Mouse (Mus musculus) limb, embryonic 12.5 days (tissue): Measurements from ENCODE around the gene Pcyox1. TPM values are rescaled to one million over a fixed set of nuclear protein-coding genes. Genes with fewer than 3 reads are reported as not detected.
A peak's percentile ranks its signal among the peaks of the same experiment; 100 is the strongest.

ENCODE experiments used
- ATAC-seq: fragments of 200-750 bp; cut with Nextera tagmentation; 2 replicates; pipeline ENCODE4 v1.8.0; 2017; ENCODE audit warnings: low read depth, moderate TSS enrichment; ENCODE audit not compliant: insufficient number of reproducible peaks, insufficient read depth, low FRiP score, low TSS enrichment
- H3K27ac ChIP-seq: fragments of 300-500 bp; sonication (generic); 2 replicates; pipeline ENCODE4 v1.5.1; 2016; ENCODE audit warnings: mild to moderate bottlenecking, moderate library complexity
- H3K27me3 ChIP-seq: fragments of 300-500 bp; sonication (generic); 2 replicates; pipeline ENCODE4 v1.6.1; 2016; ENCODE audit warnings: mild to moderate bottlenecking, moderate library complexity
- H3K36me3 ChIP-seq: fragments of 300-500 bp; sonication (generic); 2 replicates; pipeline ENCODE4 v1.6.1; 2016; ENCODE audit warnings: mild to moderate bottlenecking, moderate library complexity
- H3K4me1 ChIP-seq: fragments of 300-500 bp; sonication (generic); replicated peaks from 2 replicates; pipeline ENCODE4 v1.6.1; 2016
- H3K4me2 ChIP-seq: fragments of 300-500 bp; sonication (generic); 2 replicates; pipeline ENCODE4 v1.6.1; 2016; ENCODE audit warnings: mild to moderate bottlenecking, moderate library complexity
- H3K4me3 ChIP-seq: fragments of 300-500 bp; sonication (generic); replicated peaks from 2 replicates; pipeline ENCODE4 v1.5.1; 2016; ENCODE audit warnings: mild to moderate bottlenecking
- H3K9ac ChIP-seq: fragments of 300-500 bp; sonication (generic); replicated peaks from 2 replicates; pipeline ENCODE4 v1.6.1; 2016; ENCODE audit warnings: mild to moderate bottlenecking, moderate library complexity
- H3K9me3 ChIP-seq: fragments of 300-500 bp; sonication (generic); 2 replicates; pipeline ENCODE4 v1.6.1; 2016; ENCODE audit warnings: mild to moderate bottlenecking, moderate library complexity
- WGBS: fragments of 180-500 bp; shearing (Covaris S2); methylation state at CpG from one replicate; pipeline ENCODE4 v1.1.7; 2016; 5-methylcytosine and 5-hydroxymethylcytosine counted together
- polyA plus RNA-seq: library from polyadenylated mRNA; unstranded; fragments of >200 nt; fragmentation: Nextera tagmentation; extraction: Ambion mirVana; gene quantifications from 2 replicates; pipeline ENCODE4 v1.2.1, GENCODE M21; 2016

The Pcyox1 gene
- 76.4 and 79.3 TPM in 2 replicates for polyA plus RNA-seq

DNA sequence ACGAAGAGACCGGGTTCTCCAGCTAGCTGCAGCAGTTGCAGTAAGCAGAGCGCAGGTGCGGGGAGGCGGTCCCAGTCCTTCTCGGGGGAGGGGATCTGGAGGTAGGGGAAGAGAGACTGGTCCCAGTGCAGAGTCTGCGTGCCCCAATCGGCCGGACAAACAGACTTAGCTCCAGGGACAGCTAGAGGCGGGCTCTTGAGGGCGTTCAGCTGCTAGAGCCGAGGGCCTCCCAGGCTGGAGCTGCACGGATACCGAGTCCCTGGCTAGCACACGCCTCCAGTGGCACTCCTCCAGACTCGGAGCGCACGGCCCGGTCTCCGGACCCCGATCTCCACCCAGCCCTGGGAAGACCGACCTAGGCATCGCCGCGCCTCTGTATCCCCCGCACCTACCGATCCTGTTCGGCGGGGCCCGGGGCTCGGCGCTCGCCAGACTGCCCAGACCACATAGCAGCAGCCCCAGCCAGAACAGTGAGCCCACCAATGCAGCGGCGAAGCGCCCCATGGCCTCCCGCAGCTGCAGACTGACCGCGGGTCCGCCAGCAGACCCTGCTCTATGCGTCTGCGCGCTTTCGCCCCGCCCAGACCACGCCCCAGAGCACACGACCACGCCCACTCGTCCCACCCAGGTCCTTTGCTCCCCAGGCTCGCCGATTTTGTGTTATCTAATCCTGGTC lies at the start of gene Pcyox1:
Gene Pcyox1 (minus strand): TSS at position 574 of the 676 bp plus-strand sequence.
- Histone ChIP-seq H3K27ac (peak within 1 kb of the TSS; percentile 87), H3K4me2 (peak within 1 kb of the TSS; percentile 90), H3K27me3 (0 out of 2 replicates have a peak, but pooled peaks cover 3% of the 10 kb centered on the region), H3K4me1 (peaks cover 23% of the 10 kb centered on the region), H3K36me3 (peaks cover 23% of the 10 kb centered on the region), H3K9me3 (no peaks in the 10 kb centered on the region), H3K9ac (peak within 1 kb of the TSS; percentile 81), H3K4me3 (peak within 1 kb of the TSS; percentile 87)
- peak; percentile 93 for ATAC-seq
- under 1% methylated on average over 51 of the region's 51 CpGs for WGBS

DNA sequence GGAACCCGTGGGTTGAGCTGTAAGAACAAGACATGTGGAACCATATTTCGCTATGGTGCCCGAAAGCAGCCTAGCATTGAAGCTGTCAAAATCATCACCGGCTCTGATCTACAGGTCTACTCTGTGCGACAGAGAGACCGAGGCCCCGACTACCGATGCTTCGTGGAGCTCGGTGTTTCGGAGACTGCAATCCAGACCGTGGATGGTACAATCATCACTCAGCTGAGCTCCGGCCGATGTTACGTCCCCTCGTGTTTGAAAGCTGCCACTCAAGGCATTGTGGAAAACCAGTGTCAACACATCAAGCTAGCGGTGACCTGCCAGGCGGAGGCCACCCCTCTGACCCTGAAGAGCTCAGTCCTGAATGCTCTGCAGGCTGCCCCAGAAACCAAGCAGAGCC lies 48.6 kb upstream of the Pcyox1 start:
- Histone ChIP-seq H3K4me1 (no peaks in the 10 kb centered on the region), H3K4me2 (no peak overlapping the region), H3K9me3 (no peaks in the 10 kb centered on the region), H3K36me3 (peaks cover 70% of the 10 kb centered on the region), H3K27me3 (no peaks in the 10 kb centered on the region), H3K9ac (no peak overlapping the region), H3K27ac (no peak overlapping the region), H3K4me3 (no peak overlapping the region)
- no peak for ATAC-seq
- WGBS: 97% methylated on average over 18 of the region's 18 CpGs

DNA sequence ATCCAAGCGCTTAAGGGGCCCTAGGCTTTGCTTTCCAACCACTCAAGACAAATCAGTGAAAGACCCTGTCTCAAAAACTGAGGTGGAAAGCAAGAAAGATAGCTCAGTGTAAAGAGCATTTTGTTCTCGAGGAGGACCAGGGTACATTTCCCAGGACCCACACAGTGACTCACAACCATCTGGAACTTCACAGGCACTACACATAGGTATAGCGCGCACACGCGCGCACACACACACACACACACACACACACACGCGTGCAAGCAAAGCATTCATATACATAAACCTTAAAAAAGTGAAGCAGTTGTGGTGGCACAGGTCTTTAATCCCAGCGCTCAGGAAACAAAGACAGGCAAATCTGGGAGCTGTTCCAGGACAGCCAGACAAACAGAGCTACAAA lies 44.6 kb upstream of the Pcyox1 start:
- H3K4me1 ChIP-seq: peaks cover 7% of the 10 kb centered on the region
- 97% methylated on average over 10 of the region's 10 CpGs for WGBS
- no peak overlapping the region for H3K4me3 ChIP-seq
- H3K36me3 ChIP-seq: peaks cover 43% of the 10 kb centered on the region
- no peak for ATAC-seq
- no peaks in the 10 kb centered on the region for H3K9me3 ChIP-seq
- no peak overlapping the region for H3K9ac ChIP-seq
- no peaks in the 10 kb centered on the region for H3K27me3 ChIP-seq
- H3K4me2 ChIP-seq: no peak overlapping the region
- H3K27ac ChIP-seq: no peak overlapping the region

DNA sequence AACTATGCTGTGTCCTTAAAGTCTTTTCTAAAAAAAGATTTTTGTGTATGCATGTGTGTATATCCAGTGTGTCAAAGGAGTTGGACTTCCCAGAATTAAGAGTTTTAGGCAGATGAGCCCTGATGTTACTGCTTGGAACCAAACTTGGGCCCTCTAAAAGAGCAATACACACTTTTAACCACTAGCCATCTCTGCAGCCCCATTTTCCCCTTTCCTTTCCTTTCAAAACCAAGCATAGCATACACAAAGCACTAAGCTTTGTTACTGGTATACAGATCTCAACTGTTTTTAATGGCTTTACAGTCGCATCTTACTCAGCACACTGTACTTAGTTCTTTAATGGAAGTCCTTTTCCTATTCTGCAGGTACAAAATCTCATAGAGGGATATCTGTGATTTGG lies 42.6 kb upstream of the Pcyox1 start:
- ATAC-seq: no peak

DNA sequence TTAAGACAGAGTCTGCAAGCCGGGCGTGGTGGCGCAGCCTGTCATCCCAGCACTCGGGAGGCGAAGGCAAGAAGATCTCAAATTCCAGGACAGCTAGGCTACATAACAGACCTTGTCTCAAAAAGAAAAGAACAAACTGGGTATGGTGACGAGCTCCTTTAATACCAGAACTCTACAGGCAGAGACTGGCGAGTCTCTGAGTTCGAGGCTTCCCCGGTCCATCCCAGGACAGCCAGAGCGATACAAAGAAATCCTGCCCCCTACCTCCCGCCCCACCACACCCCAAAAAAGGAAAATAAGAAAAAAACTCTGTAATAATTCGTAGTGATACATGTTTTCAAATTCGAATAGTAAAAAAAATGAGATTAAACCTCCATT lies 42.2 kb upstream of the Pcyox1 start:
- H3K27me3 ChIP-seq: no peaks in the 10 kb centered on the region
- 2% methylated on average over 13 of the region's 13 CpGs for WGBS
- H3K4me3 ChIP-seq: peak overlapping the region; percentile 80
- H3K4me1 ChIP-seq: peaks cover 7% of the 10 kb centered on the region
- H3K27ac ChIP-seq: peak overlapping the region; percentile 94
- no peak for ATAC-seq
- peaks cover 47% of the 10 kb centered on the region for H3K36me3 ChIP-seq
- peak overlapping the region; percentile 84 for H3K4me2 ChIP-seq
- H3K9me3 ChIP-seq: no peaks in the 10 kb centered on the region
- H3K9ac ChIP-seq: peak overlapping the region; percentile 82

More for the DNA sequence above, 42.6 kb upstream of the Pcyox1 start:
- Histone ChIP-seq H3K27ac (0 out of 2 replicates have a peak overlapping the region, but pooled peaks have one; percentile 94), H3K4me2 (peak overlapping the region; percentile 84), H3K9me3 (no peaks in the 10 kb centered on the region), H3K4me3 (peak overlapping the region; percentile 80), H3K36me3 (peaks cover 47% of the 10 kb centered on the region), H3K27me3 (no peaks in the 10 kb centered on the region), H3K4me1 (peaks cover 7% of the 10 kb centered on the region), H3K9ac (no peak overlapping the region)
- WGBS: 84% methylated on average over 1 of the region's 1 CpGs

DNA sequence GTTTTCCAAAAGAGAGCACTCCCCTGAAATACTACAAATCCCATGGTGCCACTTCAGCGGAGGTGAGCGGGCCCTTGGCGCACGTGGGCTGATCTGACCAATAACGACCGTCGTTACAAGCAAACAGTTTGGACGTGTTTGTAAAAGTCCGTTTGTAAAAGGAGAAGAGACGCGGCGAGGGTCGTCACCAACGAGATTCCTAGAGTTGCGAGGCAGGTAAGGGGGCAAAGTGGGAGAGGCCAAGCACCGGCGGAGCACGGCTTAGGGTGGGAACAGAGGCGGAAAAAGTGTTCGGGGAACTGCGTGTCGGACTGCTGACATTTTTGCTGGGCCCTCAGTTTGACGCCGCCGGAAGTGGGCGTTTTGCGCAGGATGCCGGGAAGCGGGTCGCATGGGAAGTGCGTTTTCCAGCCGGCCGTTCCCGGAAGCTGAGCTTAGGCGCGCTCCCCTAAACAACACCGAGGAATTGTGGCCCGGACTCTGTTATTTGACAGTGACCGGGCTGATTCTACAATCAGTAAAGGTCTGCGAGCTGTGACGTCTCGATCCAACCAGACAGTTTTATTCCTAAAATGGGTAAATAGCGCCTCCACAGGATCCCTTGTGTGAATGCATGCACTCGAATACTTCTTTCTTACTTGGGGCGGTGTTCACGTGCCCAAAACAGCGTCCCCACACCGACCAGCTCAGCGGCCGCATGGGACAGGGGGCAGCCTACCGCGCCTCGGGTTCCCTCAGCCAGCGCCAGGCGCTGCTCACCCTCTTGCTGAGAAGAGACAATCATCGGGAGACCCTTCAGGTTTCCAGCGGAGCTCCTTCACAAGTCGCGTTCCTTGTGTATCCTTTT lies 41.5 kb upstream of the Pcyox1 start, which contains the start of gene C87436:
Gene C87436 (plus strand): TSS at position 103 of the 847 bp plus-strand sequence.
- H3K36me3 ChIP-seq: peaks cover 47% of the 10 kb centered on the region

DNA sequence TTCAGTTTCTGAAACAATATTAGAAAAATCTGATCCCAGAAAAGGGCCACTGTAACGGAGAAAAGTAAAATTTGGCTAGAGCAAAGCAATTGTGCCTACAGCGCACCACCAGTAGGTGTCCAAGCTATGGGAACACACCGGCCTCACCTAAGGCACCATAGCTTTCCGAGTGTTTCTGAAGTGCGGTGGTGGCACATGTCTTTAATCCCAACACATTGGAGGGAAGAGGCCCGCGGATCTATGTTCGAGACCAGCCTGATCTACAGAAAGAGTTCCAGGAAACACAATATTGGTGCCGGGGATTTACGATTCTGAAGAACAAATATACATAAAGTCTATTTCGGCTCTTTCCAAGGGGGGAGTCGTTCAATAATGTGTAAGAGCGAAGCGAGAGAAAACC lies 40.8 kb upstream of the Pcyox1 start:
- no peaks in the 10 kb centered on the region for H3K27me3 ChIP-seq
- H3K9ac ChIP-seq: peak overlapping the region; percentile 82
- H3K36me3 ChIP-seq: peaks cover 49% of the 10 kb centered on the region
- H3K4me1 ChIP-seq: peaks cover 7% of the 10 kb centered on the region
- H3K4me3 ChIP-seq: peak overlapping the region; percentile 80
- peak overlapping the region; percentile 94 for H3K27ac ChIP-seq
- peak overlapping the region; percentile 84 for H3K4me2 ChIP-seq
- ATAC-seq: no peak; the same call in 1 of the 2 replicates
- H3K9me3 ChIP-seq: no peaks in the 10 kb centered on the region
- 3% methylated on average over 14 of the region's 14 CpGs for WGBS

More for the DNA sequence above, 41.5 kb upstream of the Pcyox1 start, which contains the start of gene C87436:
- Histone ChIP-seq H3K9me3 (no peaks in the 10 kb centered on the region), H3K9ac (peak within 1 kb of the TSS; percentile 82), H3K27me3 (no peaks in the 10 kb centered on the region), H3K4me3 (peak within 1 kb of the TSS; percentile 80), H3K4me1 (peaks cover 7% of the 10 kb centered on the region), H3K27ac (peak within 1 kb of the TSS; percentile 94), H3K4me2 (peak within 1 kb of the TSS; percentile 84)
- peak; percentile 93 for ATAC-seq
- under 1% methylated on average over 59 of the region's 59 CpGs for WGBS

DNA sequence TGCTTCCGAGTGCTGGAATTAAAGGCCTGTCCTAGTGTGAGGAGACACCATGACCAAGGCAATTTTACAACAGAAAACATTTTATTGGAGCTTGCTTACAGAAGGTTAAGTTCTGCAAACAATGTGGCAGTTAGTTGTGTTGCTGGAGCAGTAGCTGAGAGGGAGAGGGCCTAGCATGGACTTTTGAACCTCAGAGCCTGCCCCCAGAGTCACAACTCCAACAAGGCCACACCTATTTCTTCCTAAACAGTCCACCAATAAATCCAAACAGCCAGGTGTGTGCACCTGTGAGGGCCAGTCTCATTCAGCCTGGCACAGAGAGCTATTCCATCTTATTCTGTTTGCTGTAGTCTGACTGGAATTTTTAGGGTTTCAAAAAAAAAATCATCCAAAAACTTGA lies 36.7 kb upstream of the Pcyox1 start:
- H3K9me3 ChIP-seq: no peaks in the 10 kb centered on the region
- H3K9ac ChIP-seq: no peak overlapping the region
- no peak overlapping the region for H3K27ac ChIP-seq
- H3K4me3 ChIP-seq: no peak overlapping the region
- H3K36me3 ChIP-seq: peaks cover 73% of the 10 kb centered on the region
- H3K4me2 ChIP-seq: no peak overlapping the region
- ATAC-seq: no peak
- H3K4me1 ChIP-seq: no peaks in the 10 kb centered on the region; the same call in 1 of the 2 replicates
- no peaks in the 10 kb centered on the region for H3K27me3 ChIP-seq
- 88% methylated on average over 1 of the region's 1 CpGs for WGBS

DNA sequence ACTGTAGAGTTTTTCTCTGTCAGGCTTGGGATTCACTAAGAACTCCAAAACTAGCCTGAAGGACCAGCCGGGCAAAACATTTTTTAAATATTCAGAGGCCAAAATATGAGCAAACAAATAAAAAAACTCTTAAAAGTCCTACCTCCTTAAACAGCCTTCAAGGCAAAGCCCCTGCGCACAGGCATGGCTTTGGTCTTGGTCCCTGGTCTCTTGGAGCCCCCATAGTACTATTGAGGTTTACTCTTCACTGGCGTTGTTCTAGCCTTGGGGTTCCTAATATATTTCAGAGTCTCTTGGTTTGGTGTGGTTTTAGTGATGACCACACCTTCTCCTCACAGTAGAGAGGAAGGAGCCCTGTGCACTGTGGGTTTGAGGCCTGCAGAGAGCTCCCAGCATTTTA lies 34.6 kb upstream of the Pcyox1 start:
- Histone ChIP-seq H3K36me3 (peaks cover 92% of the 10 kb centered on the region), H3K9ac (no peak overlapping the region), H3K4me2 (no peak overlapping the region), H3K27ac (no peak overlapping the region), H3K4me1 (no peaks in the 10 kb centered on the region), H3K9me3 (no peaks in the 10 kb centered on the region), H3K27me3 (no peaks in the 10 kb centered on the region), H3K4me3 (no peak overlapping the region)
- WGBS: 94% methylated on average over 3 of the region's 3 CpGs
- ATAC-seq: no peak

DNA sequence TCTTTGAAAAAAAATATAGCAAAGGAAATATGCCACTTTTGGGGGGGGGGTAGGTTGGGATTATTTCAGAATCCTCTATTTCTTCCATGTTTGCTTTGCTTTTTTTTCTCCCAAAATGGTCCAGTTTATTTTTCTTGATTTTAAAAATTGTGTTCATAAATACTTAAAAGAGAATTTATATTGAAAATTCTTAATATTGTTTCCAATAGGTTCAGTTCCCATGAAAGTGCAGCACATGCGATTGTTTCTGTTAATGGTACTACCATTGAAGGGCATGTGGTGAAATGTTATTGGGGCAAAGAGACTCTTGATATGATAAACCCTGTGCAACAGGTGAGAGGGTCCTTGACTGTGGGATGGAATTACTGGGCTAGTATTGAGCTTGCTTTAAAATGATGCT lies 29.4 kb upstream of the Pcyox1 start, which contains the start of gene Gm44790:
Gene Gm44790 (plus strand): TSS at position 301 of the 400 bp plus-strand sequence.
- H3K9ac ChIP-seq: no peak within 1 kb of the TSS
- H3K36me3 ChIP-seq: peaks cover 84% of the 10 kb centered on the region
- H3K9me3 ChIP-seq: no peaks in the 10 kb centered on the region
- ATAC-seq: no peak
- no peaks in the 10 kb centered on the region for H3K4me1 ChIP-seq
- no peaks in the 10 kb centered on the region for H3K27me3 ChIP-seq
- H3K4me2 ChIP-seq: no peak within 1 kb of the TSS
- H3K4me3 ChIP-seq: no peak within 1 kb of the TSS
- WGBS: 100% methylated on average over 1 of the region's 1 CpGs
- H3K27ac ChIP-seq: no peak within 1 kb of the TSS

DNA sequence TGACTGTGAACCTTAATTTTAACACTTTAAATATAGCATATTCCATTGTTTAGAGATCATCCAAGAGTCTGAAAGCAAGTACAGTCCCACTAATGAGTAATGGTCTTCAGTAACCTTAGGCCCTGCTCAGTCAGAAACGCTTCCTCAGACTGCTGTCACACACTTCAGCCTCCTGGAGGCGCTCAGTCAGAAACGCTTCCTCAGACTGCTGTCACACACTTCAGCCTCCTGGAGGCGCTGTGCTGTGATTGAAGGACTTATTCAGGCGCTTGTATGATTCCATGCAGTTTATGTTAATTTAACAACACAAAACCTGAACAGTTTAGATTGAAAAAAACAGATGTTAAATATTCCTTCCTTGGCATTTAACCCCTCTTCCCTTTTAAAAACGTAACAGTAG lies 23.5 kb upstream of the Pcyox1 start:
- Histone ChIP-seq H3K36me3 (peaks cover 85% of the 10 kb centered on the region), H3K9ac (no peak overlapping the region), H3K27ac (no peak overlapping the region), H3K4me3 (no peak overlapping the region), H3K27me3 (no peaks in the 10 kb centered on the region), H3K4me2 (no peak overlapping the region), H3K9me3 (no peaks in the 10 kb centered on the region), H3K4me1 (no peaks in the 10 kb centered on the region)
- 78% methylated on average over 6 of the region's 6 CpGs for WGBS
- no peak for ATAC-seq
